ENCODE assay signal across 8 mouse cellular contexts in genomic region chr6:90435195-90435618, GRCm38 (mm10). TPM values are rescaled to one million over a fixed set of nuclear protein-coding genes. Genes with fewer than 3 reads are reported as not detected.
DNase-seq lines count a peak whose midpoint lies in the region; ATAC-seq and TF ChIP-seq lines count a peak whose summit lies in the region.
"Had no signal": no experiment of that assay in that cellular context is flagged by ENCODE, and none has a peak within 500 bp of the region (broad histone marks: within the 10 kb centered on the region; RNA-seq: fewer than 3 reads in every experiment).

No protein-coding gene starts in this region.

- no peak overlapping the region for H3K4me3 ChIP-seq in intestine, postnatal 0 days (ENCODE audit: low read depth, low read length)
- no peak overlapping the region for H3K4me3 ChIP-seq in midbrain, embryonic 10.5 days
- H3K4me3 ChIP-seq in small intestine, adult 2 months (ENCODE audit: low read depth, low read length) = no peak overlapping the region
- H3K4me3 ChIP-seq: myocyte had no signal

- H3K36me3 ChIP-seq in intestine, postnatal 0 days (ENCODE audit: control insufficient read depth, insufficient read depth) = no peaks in the 10 kb centered on the region
- no peaks in the 10 kb centered on the region for H3K36me3 ChIP-seq in midbrain, embryonic 10.5 days
- H3K36me3 ChIP-seq in small intestine, adult 2 months (ENCODE audit: control insufficient read depth, insufficient read depth, low read length) = no peaks in the 10 kb centered on the region

- peak; percentile 57 for ATAC-seq in activated CD4-positive, CD25-positive, alpha-beta regulatory T cell, adult 4 months
- peak; percentile 90 for ATAC-seq in intestine, postnatal 0 days

- TF ChIP-seq POLR2A in small intestine, adult 2 months (IDR thresholded peaks at IDR 0.05; ENCODE audit: low read depth, low read length) = no peak

- TF ChIP-seq CTCF in intestine, postnatal 0 days (IDR thresholded peaks at IDR 0.05; ENCODE audit: low read depth) = peak; percentile 85
- peak; percentile 70; the same call in 1 of the 2 replicates for TF ChIP-seq CTCF in small intestine, adult 2 months (IDR thresholded peaks at IDR 0.05; ENCODE audit: extremely low read depth, insufficient read length, insufficient replicate concordance, low read depth, low read length)

- peak; percentile 76 to 89 for DNase-seq in cerebellum, postnatal 4 days (ENCODE audit: low spot score in 2 of 2)
- peak; percentile 66 to 69 for DNase-seq in gastrocnemius, adult 8-10 months (ENCODE audit: low spot score in 2 of 2)
- peak; percentile 68 to 80 for DNase-seq in left cerebral cortex, postnatal 36 days (ENCODE audit: low spot score in 2 of 2)
- peak; percentile 77 for DNase-seq in midbrain, embryonic 10.5 days (ENCODE audit: low spot score)

- no peaks in the 10 kb centered on the region for H3K27me3 ChIP-seq in intestine, postnatal 0 days (replicated peaks; ENCODE audit: control insufficient read depth, insufficient read depth, low read length)
- no peaks in the 10 kb centered on the region for H3K27me3 ChIP-seq in midbrain, embryonic 10.5 days (ENCODE audit: low read depth, poor library complexity, severe bottlenecking)
- H3K27me3 ChIP-seq in small intestine, adult 2 months (ENCODE audit: control insufficient read depth, insufficient read depth, low read length) = no peaks in the 10 kb centered on the region

- 13% methylated on average over 11 of the region's 11 CpGs for WGBS in intestine, postnatal 0 days
- 14% methylated on average over 11 of the region's 11 CpGs for WGBS in midbrain, embryonic 10.5 days
- WGBS in small intestine, adult 2 months = 11% methylated on average over 11 of the region's 11 CpGs

- H3K27ac ChIP-seq in intestine, postnatal 0 days (ENCODE audit: low read depth, low read length) = no peak overlapping the region
- no peak overlapping the region for H3K27ac ChIP-seq in midbrain, embryonic 10.5 days (replicated peaks)
- no peak overlapping the region for H3K27ac ChIP-seq in small intestine, adult 2 months (ENCODE audit: insufficient read depth, low read depth, low read length)

- intact Hi-C loops in left cerebral cortex, postnatal 36 days (cut with DNase I) = loop anchor here (5.0 kb wide), 1 partner anchor 142 kb away; no protein-coding TSS in a partner anchor

- H3K4me1 ChIP-seq in intestine, postnatal 0 days (replicated peaks; ENCODE audit: control insufficient read depth, insufficient read depth, low read length) = no peaks in the 10 kb centered on the region
- H3K4me1 ChIP-seq in midbrain, embryonic 10.5 days = peaks cover 3% of the 10 kb centered on the region; the same call in 1 of the 2 replicates
- peaks cover 2% of the 10 kb centered on the region; the same call in 1 of the 2 replicates for H3K4me1 ChIP-seq in small intestine, adult 2 months (ENCODE audit: control insufficient read depth, insufficient read depth, insufficient read length, low read length)

- H3K9me3 ChIP-seq in intestine, postnatal 0 days (ENCODE audit: control insufficient read depth) = no peaks in the 10 kb centered on the region
- no peaks in the 10 kb centered on the region for H3K9me3 ChIP-seq in midbrain, embryonic 10.5 days (replicated peaks)

- no peak overlapping the region for H3K4me2 ChIP-seq in intestine, postnatal 0 days (replicated peaks; ENCODE audit: low read depth)

- no peak overlapping the region for H3K9ac ChIP-seq in intestine, postnatal 0 days (ENCODE audit: low read depth, low read length)

RNA-seq across cellular contexts. Expression of gene Cfap100, which starts 6.6 kb away (rescaled TPM):
- polyA plus RNA-seq in activated CD4-positive, CD25-positive, alpha-beta regulatory T cell, adult 4 months (2017; shearing (Covaris generic)) = under 1 TPM in 1 of 2 experiments, not detected in 1; 0.25 TPM
- total RNA-seq in gastrocnemius, adult 8-10 months (2022) = under 1 TPM in 1 of 4 experiments, not detected in 3; 0.56 TPM
- polyA plus RNA-seq in intestine, postnatal 0 days (2015; fragmentation: Nextera tagmentation; extraction: Ambion mirVana) = 0.07 TPM in 1 of 2 replicates, not detected in the other
- 1 to 10 TPM; 5.3 to 7.4 TPM for total RNA-seq in left cerebral cortex, postnatal 36 days (2021)
- 1.9 TPM in 2 replicates for polyA plus RNA-seq in midbrain, embryonic 10.5 days (2016; fragmentation: Nextera tagmentation; extraction: Ambion mirVana)
- not detected in 2 replicates for polyA plus RNA-seq in small intestine, adult 2 months (2012; rRNA removed)

RNA-seq across cellular contexts. Expression of gene Klf15, which starts 27.2 kb away (rescaled TPM):
- not detected for polyA plus RNA-seq in activated CD4-positive, CD25-positive, alpha-beta regulatory T cell, adult 4 months (2017; shearing (Covaris generic))
- total RNA-seq in gastrocnemius, adult 8-10 months (2022) = 10 to 100 TPM; 26.7 to 83.2 (median 44.3) TPM
- polyA plus RNA-seq in intestine, postnatal 0 days (2015; fragmentation: Nextera tagmentation; extraction: Ambion mirVana) = 0.51 and 0.86 TPM in 2 replicates
- total RNA-seq in left cerebral cortex, postnatal 36 days (2021) = 10 to 100 TPM; 26.4 to 27.2 TPM
- polyA plus RNA-seq in midbrain, embryonic 10.5 days (2016; fragmentation: Nextera tagmentation; extraction: Ambion mirVana) = 4.2 and 4.9 TPM in 2 replicates
- polyA plus RNA-seq in small intestine, adult 2 months (2012; rRNA removed) = 15.0 and 15.1 TPM in 2 replicates

RNA-seq across cellular contexts. Expression of gene Aldh1l1, which starts 51.0 kb away (rescaled TPM):
- polyA plus RNA-seq in activated CD4-positive, CD25-positive, alpha-beta regulatory T cell, adult 4 months (2017; shearing (Covaris generic)) = 1 to 10 TPM in 1 of 2 experiments, under 1 TPM in 1; 0.44 to 1.7 TPM
- total RNA-seq in gastrocnemius, adult 8-10 months (2022) = 1 to 10 TPM; 2.4 to 5.5 (median 4.0) TPM
- polyA plus RNA-seq in intestine, postnatal 0 days (2015; fragmentation: Nextera tagmentation; extraction: Ambion mirVana) = 12.1 and 15.6 TPM in 2 replicates
- total RNA-seq in left cerebral cortex, postnatal 36 days (2021) = 10 to 100 TPM; 56.0 to 67.0 TPM
- 2.7 and 3.7 TPM in 2 replicates for polyA plus RNA-seq in midbrain, embryonic 10.5 days (2016; fragmentation: Nextera tagmentation; extraction: Ambion mirVana)
- 20.5 and 53.6 TPM in 2 replicates for polyA plus RNA-seq in small intestine, adult 2 months (2012; rRNA removed)
